Mouse (Mus musculus): Measurements from ENCODE around the gene Anxa2. TPM values are rescaled to one million over a fixed set of nuclear protein-coding genes. Genes with fewer than 3 reads are reported as not detected.

Anxa2 gene
- polyA plus RNA-seq, 1 experiment = 409 TPM

DNA sequence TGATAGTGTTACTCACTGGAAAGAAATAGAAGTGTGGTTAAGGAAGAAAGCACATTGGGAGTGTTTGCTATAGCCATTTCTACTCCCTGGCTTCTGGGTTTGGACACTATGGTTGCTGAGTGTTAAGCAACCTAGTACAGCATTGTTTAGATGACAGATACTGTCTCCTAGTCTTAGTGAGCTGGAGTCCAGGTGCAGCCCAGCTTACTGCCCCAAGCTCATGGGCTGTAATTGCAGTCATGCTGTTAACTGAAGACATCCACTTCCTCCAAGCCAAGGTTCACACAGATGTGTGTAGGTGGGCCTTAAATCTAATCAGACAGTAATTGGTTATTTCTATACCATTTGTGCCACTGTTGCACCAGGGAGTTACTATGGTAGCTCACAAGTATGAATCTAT lies 17.8 kb upstream of the Anxa2 start:
- DNase-seq = no peak
- no peaks in the 10 kb centered on the region for H3K27me3 ChIP-seq (ENCODE audit: control insufficient read depth, insufficient read depth, low read length)
- H3K27ac ChIP-seq (ENCODE audit: control insufficient read depth, insufficient read depth, low read length) = no peak overlapping the region
- TF ChIP-seq POLR2A (IDR thresholded peaks at IDR 0.05; ENCODE audit: control insufficient read depth, extremely low read depth, insufficient read depth, low read length, poor library complexity) (no peak), CTCF (IDR thresholded peaks at IDR 0.05; ENCODE audit: borderline replicate concordance, control insufficient read depth, extremely low read depth, insufficient read depth, low read length, poor library complexity) (no peak)
- H3K4me1 ChIP-seq (replicated peaks; ENCODE audit: control insufficient read depth, insufficient read depth, low read length) = peaks cover 10% of the 10 kb centered on the region
- H3K4me3 ChIP-seq (ENCODE audit: control insufficient read depth, insufficient read depth, low read length) = no peak overlapping the region
- H3K36me3 ChIP-seq (ENCODE audit: control insufficient read depth, insufficient read depth, low read length) = no peaks in the 10 kb centered on the region

DNA sequence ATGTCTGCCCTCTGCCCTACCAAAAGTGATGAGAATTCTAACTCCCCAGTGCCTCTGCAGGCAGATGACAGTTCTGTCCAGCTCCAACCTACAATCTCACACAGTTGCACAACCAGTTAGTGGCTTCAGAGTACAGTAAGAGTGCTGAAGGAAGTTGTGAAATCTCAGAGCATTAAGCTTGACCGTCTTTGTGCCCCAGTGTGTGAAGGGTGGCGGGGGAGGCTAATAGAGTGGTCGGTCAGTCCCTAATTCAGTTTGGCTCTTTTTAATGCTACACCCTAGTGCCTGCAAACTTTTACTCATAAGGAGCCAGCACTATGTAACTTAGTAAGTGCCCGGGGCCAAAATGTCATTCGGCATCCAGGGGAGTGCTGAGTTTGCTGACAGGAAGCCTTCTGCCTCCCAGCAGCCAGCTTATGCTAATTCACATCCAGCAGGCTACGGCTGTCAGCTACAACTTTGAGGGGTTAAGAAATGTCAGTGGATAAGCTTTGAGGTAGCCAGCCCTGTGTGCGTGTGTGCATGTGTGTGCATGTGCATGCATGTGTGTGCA lies 13.5 kb upstream of the Anxa2 start:
- 42% methylated on average over 7 of the region's 7 CpGs for WGBS
- peaks cover 28% of the 10 kb centered on the region for H3K4me1 ChIP-seq (replicated peaks; ENCODE audit: control insufficient read depth, insufficient read depth, low read length)
- H3K27ac ChIP-seq (ENCODE audit: control insufficient read depth, insufficient read depth, low read length) = no peak overlapping the region
- no peaks in the 10 kb centered on the region for H3K27me3 ChIP-seq (ENCODE audit: control insufficient read depth, insufficient read depth, low read length)
- H3K36me3 ChIP-seq (ENCODE audit: control insufficient read depth, insufficient read depth, low read length) = no peaks in the 10 kb centered on the region
- no peak overlapping the region for H3K4me3 ChIP-seq (ENCODE audit: control insufficient read depth, insufficient read depth, low read length)
- no peak for TF ChIP-seq POLR2A (IDR thresholded peaks at IDR 0.05; ENCODE audit: control insufficient read depth, extremely low read depth, insufficient read depth, low read length, poor library complexity)
- TF ChIP-seq CTCF (IDR thresholded peaks at IDR 0.05; ENCODE audit: borderline replicate concordance, control insufficient read depth, extremely low read depth, insufficient read depth, low read length, poor library complexity) = no peak
- DNase-seq = no peak

DNA sequence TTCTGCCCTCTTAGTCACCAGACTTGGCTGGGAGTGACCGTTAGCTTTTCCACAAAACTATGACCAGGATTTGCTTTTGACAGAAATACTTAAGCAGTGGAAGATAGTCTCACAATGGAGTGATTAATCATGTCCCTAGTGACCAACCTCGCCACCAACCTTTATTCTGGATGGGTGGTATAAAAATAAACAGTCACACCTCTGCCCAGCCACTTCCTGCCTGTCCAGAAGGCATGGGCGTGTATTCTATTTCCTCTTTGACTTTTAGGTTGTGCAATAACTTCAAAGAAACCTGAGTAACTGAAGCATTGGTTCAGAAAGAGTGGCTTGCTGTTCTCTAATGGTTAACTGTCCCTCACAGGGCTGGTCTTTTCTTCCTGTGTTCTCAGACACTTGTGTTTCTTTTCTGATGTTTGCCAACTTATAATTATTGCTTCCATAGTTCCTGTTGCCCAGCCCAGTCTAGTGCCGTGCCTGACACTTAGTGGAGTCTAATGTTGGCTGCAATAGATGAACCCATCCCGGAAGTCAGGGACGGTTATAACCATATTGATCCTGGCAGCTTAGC lies 10.9 kb upstream of the Anxa2 start:
- no peak overlapping the region for H3K4me3 ChIP-seq (ENCODE audit: control insufficient read depth, insufficient read depth, low read length)
- TF ChIP-seq CTCF (IDR thresholded peaks at IDR 0.05; ENCODE audit: borderline replicate concordance, control insufficient read depth, extremely low read depth, insufficient read depth, low read length, poor library complexity) (no peak), POLR2A (IDR thresholded peaks at IDR 0.05; ENCODE audit: control insufficient read depth, extremely low read depth, insufficient read depth, low read length, poor library complexity) (no peak)
- WGBS = 40% methylated on average over 6 of the region's 6 CpGs
- no peak overlapping the region for H3K27ac ChIP-seq (ENCODE audit: control insufficient read depth, insufficient read depth, low read length)
- H3K27me3 ChIP-seq (ENCODE audit: control insufficient read depth, insufficient read depth, low read length) = no peaks in the 10 kb centered on the region
- H3K4me1 ChIP-seq (replicated peaks; ENCODE audit: control insufficient read depth, insufficient read depth, low read length) = peaks cover 28% of the 10 kb centered on the region
- no peaks in the 10 kb centered on the region for H3K36me3 ChIP-seq (ENCODE audit: control insufficient read depth, insufficient read depth, low read length)
- DNase-seq = no peak

DNA sequence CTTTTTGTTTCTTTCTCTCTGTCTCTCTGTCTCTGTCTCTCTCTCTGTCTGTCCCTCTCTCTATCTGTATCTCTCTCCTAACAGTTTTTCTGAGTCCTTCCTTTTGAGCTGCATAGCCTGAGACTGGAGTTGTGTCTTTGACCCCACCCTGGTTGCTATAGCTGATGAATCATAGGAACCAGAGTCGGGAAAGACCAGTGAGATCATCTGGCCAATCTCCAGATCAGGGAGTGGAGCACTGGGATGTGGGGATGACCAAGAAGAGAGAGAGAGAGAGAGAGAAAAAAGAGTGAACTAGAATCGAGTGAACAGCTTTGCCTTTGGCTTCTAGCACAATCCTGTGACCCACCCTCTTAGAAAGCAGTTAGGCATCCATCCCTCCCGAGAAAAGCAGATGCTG lies 10.2 kb upstream of the Anxa2 start:
- Histone ChIP-seq H3K36me3 (ENCODE audit: control insufficient read depth, insufficient read depth, low read length) (no peaks in the 10 kb centered on the region), H3K27me3 (ENCODE audit: control insufficient read depth, insufficient read depth, low read length) (no peaks in the 10 kb centered on the region), H3K27ac (ENCODE audit: control insufficient read depth, insufficient read depth, low read length) (no peak overlapping the region; the same call in 1 of the 2 replicates), H3K4me3 (ENCODE audit: control insufficient read depth, insufficient read depth, low read length) (no peak overlapping the region), H3K4me1 (replicated peaks; ENCODE audit: control insufficient read depth, insufficient read depth, low read length) (peaks cover 28% of the 10 kb centered on the region)
- TF ChIP-seq CTCF (IDR thresholded peaks at IDR 0.05; ENCODE audit: borderline replicate concordance, control insufficient read depth, extremely low read depth, insufficient read depth, low read length, poor library complexity) (no peak), POLR2A (IDR thresholded peaks at IDR 0.05; ENCODE audit: control insufficient read depth, extremely low read depth, insufficient read depth, low read length, poor library complexity) (no peak)
- WGBS = 64% methylated on average over 3 of the region's 3 CpGs
- no peak for DNase-seq

DNA sequence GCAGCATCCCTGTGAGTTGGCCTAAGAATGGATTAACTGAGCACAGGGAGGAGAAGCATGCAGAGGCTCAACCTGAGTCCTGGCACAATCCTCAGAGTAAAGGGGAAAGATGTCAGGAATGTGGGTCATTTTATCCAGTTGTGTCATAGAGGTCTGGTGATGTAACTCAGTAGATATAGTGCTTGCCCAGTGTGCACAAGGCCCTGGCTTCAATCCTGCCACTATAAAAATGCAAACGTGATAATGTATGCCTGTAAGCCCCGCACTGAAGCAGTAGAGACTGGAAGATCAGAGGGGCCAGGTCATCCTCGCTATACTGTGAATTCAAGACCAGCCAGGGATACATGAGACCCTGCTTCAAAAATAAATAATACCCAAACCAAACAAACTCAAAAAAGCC lies 4.6 kb upstream of the Anxa2 start:
- Histone ChIP-seq H3K27me3 (ENCODE audit: control insufficient read depth, insufficient read depth, low read length) (no peaks in the 10 kb centered on the region), H3K4me3 (ENCODE audit: control insufficient read depth, insufficient read depth, low read length) (no peak overlapping the region), H3K4me1 (replicated peaks; ENCODE audit: control insufficient read depth, insufficient read depth, low read length) (peaks cover 6% of the 10 kb centered on the region), H3K36me3 (ENCODE audit: control insufficient read depth, insufficient read depth, low read length) (no peaks in the 10 kb centered on the region), H3K27ac (ENCODE audit: control insufficient read depth, insufficient read depth, low read length) (no peak overlapping the region)
- TF ChIP-seq CTCF (IDR thresholded peaks at IDR 0.05; ENCODE audit: borderline replicate concordance, control insufficient read depth, extremely low read depth, insufficient read depth, low read length, poor library complexity) (no peak), POLR2A (IDR thresholded peaks at IDR 0.05; ENCODE audit: control insufficient read depth, extremely low read depth, insufficient read depth, low read length, poor library complexity) (no peak)
- DNase-seq = no peak
- WGBS = 88% methylated on average over 3 of the region's 3 CpGs

DNA sequence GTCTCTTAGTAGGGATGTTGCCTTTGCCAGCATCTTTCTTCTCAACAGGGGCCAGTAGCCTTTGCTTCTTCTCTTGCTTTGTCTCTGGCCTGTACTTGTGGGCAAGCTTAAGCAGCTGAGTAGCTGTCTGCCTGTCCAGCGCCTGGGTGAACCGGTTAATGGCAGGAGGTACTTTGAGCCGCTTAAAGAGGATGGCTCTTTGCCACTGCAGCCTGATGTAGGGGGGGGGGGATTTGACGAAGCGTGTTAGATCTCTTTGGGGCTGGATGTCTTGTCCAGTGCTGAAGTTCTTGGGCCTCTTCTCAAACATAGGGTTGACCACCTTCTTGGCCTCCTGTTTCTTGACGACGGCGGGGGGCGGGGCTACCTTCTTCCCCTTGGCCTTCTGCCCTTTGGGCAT lies 2.8 kb upstream of the Anxa2 start:
- Histone ChIP-seq H3K36me3 (ENCODE audit: control insufficient read depth, insufficient read depth, low read length) (no peaks in the 10 kb centered on the region), H3K4me3 (ENCODE audit: control insufficient read depth, insufficient read depth, low read length) (no peak overlapping the region), H3K27ac (ENCODE audit: control insufficient read depth, insufficient read depth, low read length) (no peak overlapping the region), H3K27me3 (ENCODE audit: control insufficient read depth, insufficient read depth, low read length) (no peaks in the 10 kb centered on the region), H3K4me1 (replicated peaks; ENCODE audit: control insufficient read depth, insufficient read depth, low read length) (peaks cover 11% of the 10 kb centered on the region)
- DNase-seq = no peak
- TF ChIP-seq CTCF (IDR thresholded peaks at IDR 0.05; ENCODE audit: borderline replicate concordance, control insufficient read depth, extremely low read depth, insufficient read depth, low read length, poor library complexity) (no peak), POLR2A (IDR thresholded peaks at IDR 0.05; ENCODE audit: control insufficient read depth, extremely low read depth, insufficient read depth, low read length, poor library complexity) (no peak)
- WGBS = 94% methylated on average over 9 of the region's 9 CpGs
